Mouse (Mus musculus) testis, adult 2 months (tissue): ENCODE data around the gene Cldn6.

ENCODE experiments used
- CTCF ChIP-seq: fragments of 200-500 bp; IDR thresholded peaks from 2 replicates; pipeline ENCODE4 v1.5.1; 2012; ENCODE audit warnings: low read depth, mild to moderate bottlenecking, inconsistent platforms, low read length, moderate library complexity; ENCODE audit not compliant: control insufficient read depth, insufficient read depth, insufficient replicate concordance
- POLR2A ChIP-seq: fragments of 200-500 bp; IDR thresholded peaks from 2 replicates; pipeline ENCODE4 v1.6.1; 2012; ENCODE audit warnings: low read depth, mild to moderate bottlenecking, inconsistent platforms, low read length, moderate library complexity; ENCODE audit not compliant: control insufficient read depth

- no peak for TF ChIP-seq POLR2A
- no peak for TF ChIP-seq CTCF
Observed at GRCm38 (mm10) chr17:23665511-23665910, 13.5 kb upstream of the Cldn6 start.
